Comparison of ENCODE assay signal across 8 mouse cellular contexts in the genomic region with DNA sequence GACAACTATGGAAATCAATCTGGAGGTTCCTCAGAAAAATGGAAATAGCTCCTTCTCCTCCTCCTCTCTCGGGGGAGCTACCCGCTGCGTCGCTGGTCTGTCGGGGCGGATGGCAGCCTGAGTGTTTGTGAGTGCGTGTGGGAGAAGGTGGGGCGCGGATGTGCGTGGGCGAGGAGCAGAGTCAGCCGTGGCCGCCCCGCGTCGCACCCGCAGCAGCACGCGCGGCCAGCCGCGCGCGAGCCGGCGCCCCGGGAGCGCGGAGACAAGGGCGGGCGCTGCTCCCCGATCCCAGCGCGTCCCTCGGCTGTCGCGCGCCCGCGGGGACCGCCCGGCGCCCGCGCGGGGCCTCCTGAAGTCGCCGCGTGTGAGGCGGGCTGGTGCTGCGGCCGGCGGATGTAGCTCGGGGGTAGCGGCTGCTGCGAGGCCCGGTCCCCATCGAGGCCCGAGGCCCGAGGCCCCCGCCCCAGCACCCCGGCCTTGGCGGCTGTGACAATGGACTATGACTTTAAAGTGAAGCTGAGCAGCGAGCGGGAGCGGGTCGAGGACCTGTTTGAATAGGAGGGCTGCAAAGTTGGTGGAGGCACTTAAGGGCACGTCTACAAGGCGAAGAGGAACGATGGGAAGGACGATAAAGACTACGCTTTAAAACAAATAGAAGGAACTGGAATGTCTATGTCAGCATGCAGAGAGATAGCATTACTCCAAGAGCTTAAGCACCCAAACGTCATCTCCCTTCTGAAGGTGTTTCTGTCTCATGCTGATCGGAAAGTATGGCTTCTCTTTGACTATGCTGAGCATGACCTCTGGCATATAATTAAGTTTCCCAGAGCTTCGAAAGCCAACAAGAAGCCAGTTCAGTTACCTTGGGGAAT. TPM values are rescaled to one million over a fixed set of nuclear protein-coding genes. Genes with fewer than 3 reads are reported as not detected.
DNase-seq lines count a peak whose midpoint lies in the region; ATAC-seq and TF ChIP-seq lines count a peak whose summit lies in the region.

No protein-coding gene starts in this region.

- peaks cover 9% of the 10 kb centered on the region for H3K27me3 ChIP-seq in E14TG2a.4 (ENCODE audit: insufficient read depth, low read length)
- H3K27me3 ChIP-seq in intestine, embryonic 15.5 days (replicated peaks), result no peaks in the 10 kb centered on the region
- H3K27me3 ChIP-seq in limb, embryonic 15.5 days, result peaks cover 15% of the 10 kb centered on the region

- H3K9ac ChIP-seq in intestine, embryonic 15.5 days, result peak overlapping the region; percentile 47
- peak overlapping the region; percentile 39; the same call in 1 of the 2 replicates for H3K9ac ChIP-seq in limb, embryonic 15.5 days

- H3K27ac ChIP-seq in intestine, embryonic 15.5 days, result no peak overlapping the region
- H3K27ac ChIP-seq in limb, embryonic 15.5 days, result no peak overlapping the region

- TF ChIP-seq CTCF in E14TG2a.4 (conservative IDR thresholded peaks at IDR 0.05; ENCODE audit: low read length), result no peak

- 4% methylated on average over 70 of the region's 75 CpGs for WGBS in intestine, embryonic 15.5 days
- WGBS in limb, embryonic 15.5 days, result 6% methylated on average over 53 of the region's 75 CpGs

- DNase-seq in cerebellum, adult 8-10 months, result no peak
- peak; percentile 69 to 71 for DNase-seq in right cerebral cortex, adult 2 months (ENCODE audit: low spot score in 2 of 2)
- no peak for DNase-seq in gastrocnemius, adult 18-20 months (ENCODE audit: low spot score)

- peak; percentile 49; the same call in 1 of the 2 replicates for ATAC-seq in cerebellum, adult (ENCODE audit: insufficient number of reproducible peaks, low FRiP score, low TSS enrichment)
- peak; percentile 46 for ATAC-seq in erythroid progenitor cell, adult 5-6 weeks (replicated peaks; ENCODE audit: low FRiP score, poor library complexity, severe bottlenecking)
- ATAC-seq in intestine, embryonic 15.5 days, result peak; percentile 75
- no peak for ATAC-seq in limb, embryonic 15.5 days (ENCODE audit: insufficient number of reproducible peaks, low FRiP score, low TSS enrichment, low read depth)

- no peaks in the 10 kb centered on the region for H3K4me1 ChIP-seq in E14TG2a.4 (replicated peaks; ENCODE audit: low read depth, low read length)
- no peaks in the 10 kb centered on the region for H3K4me1 ChIP-seq in intestine, embryonic 15.5 days (replicated peaks)
- 0 out of 2 replicates have a peak, but pooled peaks cover 3% of the 10 kb centered on the region for H3K4me1 ChIP-seq in limb, embryonic 15.5 days

- no peaks in the 10 kb centered on the region for H3K36me3 ChIP-seq in E14TG2a.4 (ENCODE audit: insufficient read depth, low read length)
- no peaks in the 10 kb centered on the region for H3K36me3 ChIP-seq in intestine, embryonic 15.5 days
- no peaks in the 10 kb centered on the region for H3K36me3 ChIP-seq in limb, embryonic 15.5 days

- H3K9me3 ChIP-seq in E14TG2a.4 (ENCODE audit: low read length), result no peaks in the 10 kb centered on the region
- H3K9me3 ChIP-seq in intestine, embryonic 15.5 days, result no peaks in the 10 kb centered on the region
- no peaks in the 10 kb centered on the region for H3K9me3 ChIP-seq in limb, embryonic 15.5 days

- H3K4me3 ChIP-seq in E14TG2a.4 (replicated peaks; ENCODE audit: low read length), result peak overlapping the region; percentile 35; the same call in 1 of the 2 replicates
- H3K4me3 ChIP-seq in intestine, embryonic 15.5 days (replicated peaks), result peak overlapping the region; percentile 47
- H3K4me3 ChIP-seq in limb, embryonic 15.5 days, result peak overlapping the region; percentile 50

- peak overlapping the region; percentile 93 for H3K4me2 ChIP-seq in intestine, embryonic 15.5 days (replicated peaks)
- H3K4me2 ChIP-seq in limb, embryonic 15.5 days, result peak overlapping the region; percentile 88

RNA-seq across cellular contexts. Expression of gene Gm7247, which starts 3.2 kb away (rescaled TPM):
- total RNA-seq in erythroid progenitor cell, adult 5-6 weeks (2015; ENCODE audit: low replicate concordance), result not detected in 2 replicates
- total RNA-seq in erythroid progenitor cell, adult 5-6 weeks (2017; ENCODE audit: low replicate concordance), result not detected in 2 replicates
- polyA plus RNA-seq in intestine, embryonic 15.5 days (2015; fragmentation: Nextera tagmentation; extraction: Ambion mirVana), result not detected in 2 replicates
- polyA plus RNA-seq in limb, embryonic 15.5 days (2015; fragmentation: Nextera tagmentation; extraction: Ambion mirVana), result not detected in 2 replicates
- total RNA-seq in gastrocnemius, adult 18-20 months (2021), result not detected

RNA-seq across cellular contexts. Expression of gene Vmn2r88, which starts 52.3 kb away (rescaled TPM):
- not detected in 2 replicates for total RNA-seq in erythroid progenitor cell, adult 5-6 weeks (2015; ENCODE audit: low replicate concordance)
- total RNA-seq in erythroid progenitor cell, adult 5-6 weeks (2017; ENCODE audit: low replicate concordance), result not detected in 2 replicates
- polyA plus RNA-seq in intestine, embryonic 15.5 days (2015; fragmentation: Nextera tagmentation; extraction: Ambion mirVana), result not detected in 2 replicates
- polyA plus RNA-seq in limb, embryonic 15.5 days (2015; fragmentation: Nextera tagmentation; extraction: Ambion mirVana), result not detected in 2 replicates
- not detected for total RNA-seq in gastrocnemius, adult 18-20 months (2021)

Comparison
In these comparisons a context has a peak if more than half of its experiments do, and no peak if none do; other contexts are left out.
1. DNase-seq: peak in right cerebral cortex, adult 2 months (2 of 2); none in cerebellum, adult 8-10 months (single experiment) and gastrocnemius, adult 18-20 months (single experiment).
2. Peak in every context shown above with its lines, with median percentiles within 50 percentile points of each other: H3K4me3 ChIP-seq.